Mouse (Mus musculus): ENCODE measurements around the gene Slc24a4.

GRCm38 (mm10) chr12:102308457-102309011 lies 180.0 kb downstream of the Slc24a4 start:
- TF ChIP-seq KAT2A (IDR thresholded peaks at IDR 0.05; ENCODE audit: insufficient replicate concordance, low read length) (no peak), E2F4 (IDR thresholded peaks at IDR 0.05; ENCODE audit: insufficient replicate concordance, low read depth, low read length) (no peak), TCF12 (IDR thresholded peaks at IDR 0.05; ENCODE audit: low read depth, low read length) (no peak), CTCF (conservative IDR thresholded peaks at IDR 0.05 in 1 of 2, IDR thresholded peaks at IDR 0.05 in 1 of 2; ENCODE audit: low read depth in 2 of 2, low read length in 2 of 2) (no peak)
